Mouse (Mus musculus): ENCODE results near the gene Rabgef1.
A peak's percentile ranks its signal among the peaks of the same experiment; 100 is the strongest.

Rabgef1 gene

GRCm38 (mm10) chr5:130171956-130172601 lies 481 bp downstream of the Rabgef1 start:
- DNase-seq (ENCODE audit: low spot score in 2 of 2), result peak; percentile 35 to 71

- no peak for DNase-seq (ENCODE audit: low spot score in 2 of 2)
These were observed 1.4 kb downstream of the Rabgef1 start for GRCm38 (mm10) chr5:130173012-130173411.

- no peak for DNase-seq (ENCODE audit: low spot score in 2 of 2)
These were observed 6.3 kb downstream of the Rabgef1 start for GRCm38 (mm10) chr5:130177871-130178270.

GRCm38 (mm10) chr5:130180362-130180761 lies 8.8 kb downstream of the Rabgef1 start:
- DNase-seq (ENCODE audit: low spot score in 2 of 2), result no peak

- DNase-seq (ENCODE audit: low spot score in 2 of 2), result no peak
These were observed 10.3 kb downstream of the Rabgef1 start for GRCm38 (mm10) chr5:130181740-130182540.

- no peak for DNase-seq (ENCODE audit: low spot score in 2 of 2)
These were observed 10.9 kb downstream of the Rabgef1 start for GRCm38 (mm10) chr5:130182541-130182821.

GRCm38 (mm10) chr5:130184193-130184856 lies 12.7 kb downstream of the Rabgef1 start:
- DNase-seq (ENCODE audit: low spot score in 2 of 2), result no peak

GRCm38 (mm10) chr5:130185312-130185711 lies 13.7 kb downstream of the Rabgef1 start:
- DNase-seq (ENCODE audit: low spot score in 2 of 2), result no peak

GRCm38 (mm10) chr5:130187383-130187782 lies 15.8 kb downstream of the Rabgef1 start:
- peak in 1 of 2 experiments; percentile 68 for DNase-seq (ENCODE audit: low spot score in 2 of 2)

GRCm38 (mm10) chr5:130190909-130191308 lies 19.3 kb downstream of the Rabgef1 start:
- DNase-seq (ENCODE audit: low spot score in 2 of 2), result no peak

GRCm38 (mm10) chr5:130191865-130192264 lies 20.3 kb downstream of the Rabgef1 start:
- no peak for DNase-seq (ENCODE audit: low spot score in 2 of 2)

- no peak for DNase-seq (ENCODE audit: low spot score in 2 of 2)
These were observed 20.9 kb downstream of the Rabgef1 start for GRCm38 (mm10) chr5:130192356-130192944.

GRCm38 (mm10) chr5:130193760-130194159 lies 22.2 kb downstream of the Rabgef1 start:
- no peak for DNase-seq (ENCODE audit: low spot score in 2 of 2)

- DNase-seq (ENCODE audit: low spot score in 2 of 2), result no peak
These were observed 24.7 kb downstream of the Rabgef1 start for GRCm38 (mm10) chr5:130196307-130196706.

GRCm38 (mm10) chr5:130197454-130197853 lies 25.9 kb downstream of the Rabgef1 start:
- DNase-seq (ENCODE audit: low spot score in 2 of 2), result no peak

GRCm38 (mm10) chr5:130197981-130198380 lies 26.4 kb downstream of the Rabgef1 start:
- DNase-seq (ENCODE audit: low spot score in 2 of 2), result no peak

- DNase-seq (ENCODE audit: low spot score in 2 of 2), result peak in 1 of 2 experiments; percentile 34
These were observed 28.8 kb downstream of the Rabgef1 start for GRCm38 (mm10) chr5:130200233-130201029.

- peak in 1 of 2 experiments; percentile 43 for DNase-seq (ENCODE audit: low spot score in 2 of 2)
These were observed 32.4 kb downstream of the Rabgef1 start for GRCm38 (mm10) chr5:130203948-130204347.

GRCm38 (mm10) chr5:130204560-130204959 lies 33.0 kb downstream of the Rabgef1 start:
- DNase-seq (ENCODE audit: low spot score in 2 of 2), result no peak

- DNase-seq (ENCODE audit: low spot score in 2 of 2), result no peak
These were observed 33.9 kb downstream of the Rabgef1 start for GRCm38 (mm10) chr5:130205441-130206023.

- no peak for DNase-seq (ENCODE audit: low spot score in 2 of 2)
These were observed 35.7 kb downstream of the Rabgef1 start for GRCm38 (mm10) chr5:130207299-130207698.

Data from urinary bladder, adult 18-20 months (tissue).